Mouse (Mus musculus) brain, embryonic 14.5 days (tissue): ENCODE data around the gene Lrig2. TPM values are rescaled to one million over a fixed set of nuclear protein-coding genes. Genes with fewer than 3 reads are reported as not detected.
"Not testable (repeated sequence)": the region's sequence is repeated elsewhere in the genome, so short reads cannot be mapped to it uniquely, and the experiment has no call there.

ENCODE experiments used
- DNase-seq: peaks from one replicate; pipeline ENCODE4 v3.0.0-alpha.2; 2011; ENCODE audit warnings: low read depth
- CTCF ChIP-seq: fragments of 200-500 bp; IDR thresholded peaks from 2 replicates; pipeline ENCODE4 v1.5.1; 2012; ENCODE audit warnings: inconsistent platforms, mild to moderate bottlenecking, moderate library complexity, borderline replicate concordance; ENCODE audit not compliant: insufficient read depth, insufficient read length; ENCODE audit errors: extremely low read depth
- POLR2A ChIP-seq: fragments of 200-500 bp; IDR thresholded peaks from 2 replicates; pipeline ENCODE4 v1.6.1; 2012; ENCODE audit warnings: mild to moderate bottlenecking, inconsistent platforms, borderline replicate concordance; ENCODE audit not compliant: poor library complexity, insufficient read depth, insufficient read length, severe bottlenecking; ENCODE audit errors: extremely low read depth
- polyA plus RNA-seq: library from polyadenylated mRNA; depleted of rRNA; stranded (reverse); fragments of >200 nt; gene quantifications from 2 replicates; pipeline ENCODE4 v1.2.3, GENCODE M21; 2012

Gene Lrig2
- polyA plus RNA-seq, 1 experiment: 30.3 TPM

GRCm38 (mm10) chr3:104442357-104442756, 69.4 kb downstream of the Lrig2 start:
- TF ChIP-seq POLR2A (no peak), CTCF (no peak)
- DNase-seq: no peak

- peak; percentile 93 for TF ChIP-seq CTCF
- TF ChIP-seq POLR2A: no peak
- DNase-seq: peak; percentile 97
Measured at GRCm38 (mm10) chr3:104441870-104442283, 69.8 kb downstream of the Lrig2 start.

- DNase-seq: peak; percentile 24
- TF ChIP-seq CTCF (no peak), POLR2A (no peak)
Measured at GRCm38 (mm10) chr3:104441435-104441834, 70.3 kb downstream of the Lrig2 start.

GRCm38 (mm10) chr3:104438777-104439176, 72.9 kb downstream of the Lrig2 start:
- no peak for TF ChIP-seq POLR2A
- no peak for TF ChIP-seq CTCF
- no peak for DNase-seq

GRCm38 (mm10) chr3:104437576-104437975, 74.1 kb downstream of the Lrig2 start:
- TF ChIP-seq CTCF (no peak), POLR2A (no peak)
- peak; percentile 60 for DNase-seq

GRCm38 (mm10) chr3:104435947-104436346, 75.8 kb downstream of the Lrig2 start:
- TF ChIP-seq CTCF (no peak), POLR2A (no peak)
- no peak for DNase-seq

DNA sequence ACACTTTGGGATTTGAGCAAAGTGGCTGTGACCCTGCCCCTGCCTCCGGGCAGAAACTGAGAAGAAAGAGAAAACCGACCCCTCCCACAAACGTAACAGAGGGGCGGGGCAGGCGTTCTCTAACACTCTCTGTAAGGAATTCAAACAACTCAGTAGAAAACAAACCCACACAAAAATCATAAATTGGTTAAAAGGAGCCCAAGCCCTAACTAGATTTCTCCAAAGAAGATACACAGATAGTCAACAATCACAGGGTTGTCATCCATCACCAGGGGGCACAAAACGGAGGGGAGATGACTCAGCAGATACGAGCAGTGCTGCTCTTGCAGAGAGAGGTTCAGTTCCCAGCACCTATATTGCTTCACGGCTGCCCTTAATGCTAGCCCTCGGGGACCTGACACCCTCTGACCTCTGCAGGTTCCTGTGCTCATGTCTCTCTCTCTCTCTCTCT, 77.4 kb downstream of the Lrig2 start:
- peak; percentile 46 for DNase-seq
- TF ChIP-seq CTCF (no peak), POLR2A (no peak)

DNA sequence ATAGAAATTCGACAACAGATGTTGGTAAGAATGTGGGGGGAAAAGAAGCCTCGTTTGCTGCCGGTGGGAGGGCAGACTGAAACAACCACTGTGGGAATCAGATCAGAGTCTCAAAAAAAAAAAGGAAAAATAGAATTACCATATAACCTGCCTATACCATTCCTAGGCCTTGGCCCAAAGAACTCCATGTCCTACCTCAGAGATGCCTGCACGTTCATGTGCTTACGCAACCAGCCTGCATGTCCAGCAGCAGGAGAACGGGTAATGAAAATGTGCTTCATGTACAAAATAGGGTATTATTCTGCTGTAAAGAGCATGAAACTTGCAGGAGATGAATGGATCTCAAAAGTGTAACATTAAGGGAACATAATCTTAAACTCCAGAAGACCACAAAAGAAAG, 79.1 kb downstream of the Lrig2 start:
- DNase-seq: no peak
- no peak for TF ChIP-seq CTCF
- no peak for TF ChIP-seq POLR2A

DNA sequence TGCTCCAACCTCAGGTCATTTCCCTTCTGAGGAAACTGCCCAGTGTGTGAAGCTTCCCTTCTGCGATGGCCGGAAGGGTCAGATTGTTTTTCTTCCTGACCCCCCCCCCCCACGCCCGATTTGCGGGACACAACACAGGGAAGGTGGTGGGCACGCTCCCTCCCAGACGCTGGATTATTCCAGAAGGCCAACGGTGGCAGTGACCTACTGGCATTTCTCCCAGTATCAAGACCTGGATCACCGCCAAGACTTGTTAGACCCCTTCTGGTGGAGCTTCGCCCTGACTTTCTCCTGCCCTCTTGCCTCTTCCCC, 79.9 kb downstream of the Lrig2 start:
- peak; percentile 38 for DNase-seq
- TF ChIP-seq POLR2A (no peak), CTCF (no peak)

- TF ChIP-seq POLR2A: no peak
- no peak for TF ChIP-seq CTCF
- no peak for DNase-seq
Measured at GRCm38 (mm10) chr3:104431156-104431847, 80.4 kb downstream of the Lrig2 start.

GRCm38 (mm10) chr3:104427354-104427753, 84.4 kb downstream of the Lrig2 start:
- not testable (repeated sequence) for DNase-seq

GRCm38 (mm10) chr3:104424346-104424745, 87.4 kb downstream of the Lrig2 start:
- no peak for TF ChIP-seq POLR2A
- TF ChIP-seq CTCF: no peak
- DNase-seq: peak; percentile 56
